Mouse (Mus musculus) heart, embryonic 13.5 days (tissue): ENCODE results near the gene Adgrl3. TPM values are rescaled to one million over a fixed set of nuclear protein-coding genes. Genes with fewer than 3 reads are reported as not detected.

Experiments
- ATAC-seq: fragments of 200-750 bp; cut with Nextera tagmentation; 2 replicates; pipeline ENCODE4 v1.8.0; 2017; ENCODE audit warnings: moderate TSS enrichment; ENCODE audit not compliant: insufficient number of reproducible peaks, low FRiP score, low TSS enrichment; ENCODE audit errors: extremely low read depth
- H3K27ac ChIP-seq: fragments of 300-500 bp; sonication (generic); replicated peaks from 2 replicates; pipeline ENCODE4 v1.5.1; 2015; ENCODE audit warnings: moderate library complexity, mild to moderate bottlenecking, inconsistent platforms
- H3K27me3 ChIP-seq: fragments of 300-500 bp; sonication (generic); replicated peaks from 2 replicates; pipeline ENCODE4 v1.6.1; 2015; ENCODE audit warnings: mild to moderate bottlenecking, inconsistent platforms
- H3K36me3 ChIP-seq: fragments of 300-500 bp; sonication (generic); 2 replicates; pipeline ENCODE4 v1.6.1; 2015; ENCODE audit warnings: mild to moderate bottlenecking, inconsistent platforms
- H3K4me1 ChIP-seq: fragments of 300-500 bp; sonication (generic); 2 replicates; pipeline ENCODE4 v1.6.1; 2015; ENCODE audit warnings: inconsistent platforms
- H3K4me2 ChIP-seq: fragments of 300-500 bp; sonication (generic); 2 replicates; pipeline ENCODE4 v1.6.1; 2015; ENCODE audit warnings: inconsistent platforms, mild to moderate bottlenecking, moderate library complexity
- H3K4me3 ChIP-seq: fragments of 300-500 bp; sonication (generic); 2 replicates; pipeline ENCODE4 v1.5.1; 2015; ENCODE audit warnings: moderate library complexity, mild to moderate bottlenecking, inconsistent platforms
- H3K9ac ChIP-seq: fragments of 300-500 bp; sonication (generic); 2 replicates; pipeline ENCODE4 v1.6.1; 2015; ENCODE audit warnings: inconsistent platforms, mild to moderate bottlenecking, moderate library complexity
- H3K9me3 ChIP-seq: fragments of 300-500 bp; sonication (generic); 2 replicates; pipeline ENCODE4 v1.6.1; 2016; ENCODE audit warnings: inconsistent platforms
- WGBS: fragments of 180-500 bp; shearing (Covaris S2); methylation state at CpG from one replicate; pipeline ENCODE4 v1.1.7; 2015; ENCODE audit warnings: mixed read lengths; 5-methylcytosine and 5-hydroxymethylcytosine counted together
- polyA plus RNA-seq: library from polyadenylated mRNA; unstranded; fragments of >200 nt; fragmentation: Nextera tagmentation; extraction: Ambion mirVana; gene quantifications from 2 replicates; pipeline ENCODE4 v1.2.1, GENCODE M21; 2015

Adgrl3 gene
- polyA plus RNA-seq, 1 experiment from 2014 or later: 6.8 TPM

- Histone ChIP-seq H3K9me3 (no peaks in the 10 kb centered on the region), H3K4me2 (no peak overlapping the region), H3K36me3 (no peaks in the 10 kb centered on the region), H3K4me3 (no peak overlapping the region), H3K9ac (no peak overlapping the region), H3K4me1 (no peaks in the 10 kb centered on the region), H3K27me3 (no peaks in the 10 kb centered on the region), H3K27ac (no peak overlapping the region)
- 74% methylated on average over 3 of the region's 3 CpGs for WGBS
- no peak for ATAC-seq
Measured at GRCm38 (mm10) chr5:81256091-81256490, 236.2 kb downstream of the Adgrl3 start.

GRCm38 (mm10) chr5:81269689-81270088 lies 249.8 kb downstream of the Adgrl3 start:
- Histone ChIP-seq H3K36me3 (no peaks in the 10 kb centered on the region), H3K4me1 (peaks cover 4% of the 10 kb centered on the region; the same call in 1 of the 2 replicates), H3K27ac (no peak overlapping the region), H3K4me2 (no peak overlapping the region), H3K27me3 (no peaks in the 10 kb centered on the region), H3K9me3 (no peaks in the 10 kb centered on the region), H3K9ac (no peak overlapping the region), H3K4me3 (no peak overlapping the region)
- 60% methylated on average over 3 of the region's 3 CpGs for WGBS
- no peak for ATAC-seq

DNA sequence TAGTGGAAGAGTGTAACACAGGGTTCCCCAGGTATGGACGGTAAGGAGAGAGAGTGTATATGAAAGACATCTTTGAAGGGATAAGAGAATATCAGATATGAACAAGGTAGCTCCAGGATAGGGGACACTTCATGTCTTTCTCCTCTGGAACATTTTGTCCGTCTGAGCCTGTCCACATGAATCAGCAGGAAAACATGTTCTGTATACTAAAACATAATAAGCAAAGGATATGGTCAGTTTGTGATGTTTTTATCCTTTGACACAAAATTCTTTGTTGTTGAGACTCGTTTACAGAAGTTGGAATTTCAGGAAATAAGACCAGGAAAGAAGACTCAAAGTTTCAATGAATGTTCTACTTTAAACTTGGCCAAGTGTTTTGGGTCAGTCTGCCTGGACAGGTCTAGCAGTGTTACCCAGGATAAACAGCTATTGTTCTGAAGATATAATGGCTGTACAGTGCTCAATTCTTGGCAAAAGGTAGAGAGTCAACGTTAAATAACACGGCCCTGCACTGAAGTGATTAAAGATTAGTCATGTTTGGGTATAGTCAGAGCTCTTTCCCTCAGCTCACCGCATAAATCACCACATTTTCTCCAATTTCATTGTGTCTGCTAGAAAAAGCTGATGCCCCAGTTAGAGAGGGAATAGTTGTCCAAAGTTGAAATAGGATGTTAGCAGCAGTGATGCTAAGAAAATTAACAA lies 255.6 kb downstream of the Adgrl3 start:
- Histone ChIP-seq H3K27ac (no peak overlapping the region), H3K4me2 (no peak overlapping the region), H3K27me3 (no peaks in the 10 kb centered on the region), H3K4me3 (no peak overlapping the region), H3K4me1 (no peaks in the 10 kb centered on the region), H3K9ac (no peak overlapping the region), H3K36me3 (no peaks in the 10 kb centered on the region), H3K9me3 (no peaks in the 10 kb centered on the region)
- ATAC-seq: no peak
- WGBS: 57% methylated on average over 6 of the region's 6 CpGs

DNA sequence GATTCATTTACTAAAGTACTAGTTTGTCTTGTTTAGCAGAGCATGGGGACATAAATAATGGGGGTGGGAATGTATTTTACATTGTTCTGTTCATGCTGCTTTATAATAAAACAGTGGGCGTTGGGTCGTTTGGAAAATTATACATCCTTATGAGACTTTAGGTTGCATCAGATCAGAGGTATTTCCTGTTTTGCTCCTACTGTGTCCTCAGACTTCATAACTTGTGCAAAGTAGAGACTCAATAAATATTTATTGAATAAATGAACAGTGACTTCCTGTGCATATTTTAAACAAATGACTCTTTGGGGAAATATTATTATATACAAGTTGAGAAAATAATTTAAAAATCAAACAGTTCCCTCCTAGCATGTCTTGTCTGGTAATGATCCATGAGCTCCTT lies 259.3 kb downstream of the Adgrl3 start:
- H3K4me2 ChIP-seq: no peak overlapping the region
- H3K27me3 ChIP-seq: no peaks in the 10 kb centered on the region
- no peaks in the 10 kb centered on the region for H3K9me3 ChIP-seq
- H3K36me3 ChIP-seq: no peaks in the 10 kb centered on the region
- no peak for ATAC-seq
- no peak overlapping the region for H3K9ac ChIP-seq
- no peak overlapping the region for H3K4me3 ChIP-seq
- no peak overlapping the region for H3K27ac ChIP-seq
- no peaks in the 10 kb centered on the region for H3K4me1 ChIP-seq
- WGBS: 68% methylated on average over 2 of the region's 2 CpGs

DNA sequence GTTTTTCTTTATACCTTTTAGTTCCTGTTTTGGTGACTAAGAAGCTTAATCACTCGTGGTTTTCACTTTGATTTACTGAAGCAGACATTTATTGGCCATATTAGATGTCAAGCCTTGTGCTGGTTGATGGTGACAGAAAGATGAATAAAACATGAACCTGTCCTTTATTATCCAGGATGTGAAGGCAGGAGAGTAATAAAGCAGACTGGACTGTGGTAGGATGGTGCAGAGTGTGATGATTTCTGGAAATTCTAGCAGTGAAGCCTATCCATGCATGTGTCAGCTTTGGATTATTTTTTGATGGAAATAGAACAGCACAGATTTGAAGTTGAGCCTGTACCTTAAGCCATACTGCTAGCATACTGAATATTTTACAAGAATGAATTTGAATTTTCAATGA lies 265.7 kb downstream of the Adgrl3 start:
- H3K4me1 ChIP-seq: no peaks in the 10 kb centered on the region
- no peaks in the 10 kb centered on the region for H3K36me3 ChIP-seq
- H3K9me3 ChIP-seq: no peaks in the 10 kb centered on the region
- no peak for ATAC-seq
- 53% methylated on average over 1 of the region's 1 CpGs for WGBS
- no peak overlapping the region for H3K4me3 ChIP-seq
- no peaks in the 10 kb centered on the region for H3K27me3 ChIP-seq
- H3K9ac ChIP-seq: no peak overlapping the region
- H3K27ac ChIP-seq: no peak overlapping the region
- no peak overlapping the region for H3K4me2 ChIP-seq

GRCm38 (mm10) chr5:81301874-81302273 lies 281.9 kb downstream of the Adgrl3 start:
- Histone ChIP-seq H3K36me3 (no peaks in the 10 kb centered on the region), H3K4me3 (no peak overlapping the region), H3K4me1 (no peaks in the 10 kb centered on the region), H3K9ac (no peak overlapping the region), H3K27me3 (no peaks in the 10 kb centered on the region), H3K27ac (no peak overlapping the region), H3K9me3 (no peaks in the 10 kb centered on the region), H3K4me2 (no peak overlapping the region)
- ATAC-seq: no peak

DNA sequence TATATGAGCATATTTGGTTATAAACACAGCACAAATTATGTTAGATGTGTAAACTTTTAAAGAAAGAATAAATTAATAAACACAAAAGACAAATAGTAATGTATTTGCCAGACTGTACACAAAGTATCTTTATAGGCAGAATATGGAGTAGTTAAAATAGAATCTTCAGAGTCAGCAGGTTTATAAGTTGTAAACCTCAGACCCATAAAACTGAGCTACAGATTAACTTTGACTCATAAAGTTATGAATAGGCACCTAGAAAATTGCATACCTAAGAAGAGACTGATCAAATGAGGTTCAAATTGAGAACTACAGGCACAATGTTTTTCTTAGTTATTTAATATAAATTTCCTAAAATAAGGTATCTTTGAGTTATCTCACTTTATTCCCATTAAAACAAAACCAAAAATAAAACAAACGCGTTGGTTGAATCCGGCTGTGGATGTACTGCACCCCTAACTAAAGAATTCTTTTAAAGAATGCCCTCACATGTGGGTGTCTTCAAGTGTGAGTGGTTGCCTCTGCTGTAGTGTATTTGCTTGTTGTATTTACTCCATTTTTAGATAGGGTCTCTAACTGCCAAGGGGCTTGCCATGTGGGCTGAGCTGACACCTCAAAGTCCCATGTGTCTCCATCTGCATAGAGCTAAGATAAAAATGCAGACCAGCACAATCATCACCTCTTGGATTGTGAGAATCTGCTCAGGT lies 297.6 kb downstream of the Adgrl3 start:
- no peaks in the 10 kb centered on the region for H3K4me1 ChIP-seq
- no peak for ATAC-seq
- H3K27ac ChIP-seq: no peak overlapping the region
- no peaks in the 10 kb centered on the region for H3K36me3 ChIP-seq
- H3K27me3 ChIP-seq: no peaks in the 10 kb centered on the region
- no peak overlapping the region for H3K9ac ChIP-seq
- H3K9me3 ChIP-seq: no peaks in the 10 kb centered on the region
- no peak overlapping the region for H3K4me2 ChIP-seq
- 88% methylated on average over 3 of the region's 3 CpGs for WGBS
- H3K4me3 ChIP-seq: no peak overlapping the region

GRCm38 (mm10) chr5:81321276-81321934 lies 301.5 kb downstream of the Adgrl3 start:
- Histone ChIP-seq H3K9ac (no peak overlapping the region), H3K27me3 (no peaks in the 10 kb centered on the region), H3K36me3 (no peaks in the 10 kb centered on the region), H3K4me1 (no peaks in the 10 kb centered on the region), H3K9me3 (no peaks in the 10 kb centered on the region), H3K4me2 (no peak overlapping the region), H3K4me3 (no peak overlapping the region), H3K27ac (no peak overlapping the region)
- ATAC-seq: no peak
- WGBS: 68% methylated on average over 2 of the region's 2 CpGs

GRCm38 (mm10) chr5:81322064-81322463 lies 302.1 kb downstream of the Adgrl3 start:
- Histone ChIP-seq H3K9me3 (no peaks in the 10 kb centered on the region), H3K4me1 (no peaks in the 10 kb centered on the region), H3K27me3 (no peaks in the 10 kb centered on the region), H3K36me3 (no peaks in the 10 kb centered on the region), H3K9ac (no peak overlapping the region), H3K27ac (no peak overlapping the region), H3K4me2 (no peak overlapping the region), H3K4me3 (no peak overlapping the region)
- no peak for ATAC-seq
- 80% methylated on average over 4 of the region's 4 CpGs for WGBS

DNA sequence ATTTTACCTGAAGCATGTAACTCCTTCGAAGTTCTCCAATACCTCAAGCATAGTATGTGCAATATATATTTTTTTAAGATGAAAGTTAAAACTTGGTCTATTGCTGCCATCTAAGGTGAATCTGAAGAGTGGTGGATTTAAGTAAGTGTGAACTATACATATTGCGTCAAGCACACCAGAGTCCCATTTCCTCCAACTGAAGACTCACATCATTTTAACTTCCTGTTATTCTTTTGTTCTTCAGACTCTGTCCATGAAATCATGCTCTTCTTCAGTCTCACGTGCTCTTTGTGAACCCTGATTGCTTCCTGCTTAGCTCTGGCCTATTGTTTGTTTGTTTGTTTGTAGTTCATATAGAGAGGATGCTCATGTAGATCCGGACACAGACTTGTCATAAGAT lies 307.0 kb downstream of the Adgrl3 start:
- Histone ChIP-seq H3K4me1 (no peaks in the 10 kb centered on the region), H3K9me3 (no peaks in the 10 kb centered on the region), H3K9ac (no peak overlapping the region), H3K4me3 (no peak overlapping the region), H3K4me2 (no peak overlapping the region), H3K27ac (no peak overlapping the region), H3K36me3 (no peaks in the 10 kb centered on the region), H3K27me3 (no peaks in the 10 kb centered on the region)
- no peak for ATAC-seq
- 65% methylated on average over 4 of the region's 4 CpGs for WGBS

DNA sequence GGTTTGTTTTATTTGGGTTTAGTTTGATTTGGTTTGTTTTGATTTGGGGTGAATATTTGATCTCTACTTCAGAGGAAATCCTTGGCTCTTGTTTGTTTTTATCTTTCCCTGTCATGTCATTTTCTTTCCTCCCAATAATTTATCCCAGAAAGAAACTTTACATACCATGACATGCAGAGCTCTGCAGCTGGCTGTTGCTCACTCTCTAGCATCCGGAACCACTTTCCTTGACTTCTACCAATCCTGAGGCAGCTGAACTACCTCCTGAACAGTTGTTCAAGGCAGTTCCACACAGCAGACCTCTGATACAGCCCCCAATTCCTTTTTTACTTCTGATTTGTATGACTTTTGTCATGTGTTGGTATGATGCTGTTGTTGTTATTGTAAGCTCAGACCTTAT lies 307.5 kb downstream of the Adgrl3 start:
- Histone ChIP-seq H3K27me3 (no peaks in the 10 kb centered on the region), H3K9ac (no peak overlapping the region), H3K4me1 (no peaks in the 10 kb centered on the region), H3K36me3 (no peaks in the 10 kb centered on the region), H3K4me3 (no peak overlapping the region), H3K4me2 (no peak overlapping the region), H3K9me3 (no peaks in the 10 kb centered on the region), H3K27ac (no peak overlapping the region)
- WGBS: 79% methylated on average over 1 of the region's 1 CpGs
- no peak for ATAC-seq
